Mouse (Mus musculus): ENCODE measurements at regions not wholly inside any gene's neighbourhood (a gene's known extent, or its start where the extent isn't known, plus 50 kb on each side); places are given as distances from the start of the nearest gene placed in this dataset.

DNA sequence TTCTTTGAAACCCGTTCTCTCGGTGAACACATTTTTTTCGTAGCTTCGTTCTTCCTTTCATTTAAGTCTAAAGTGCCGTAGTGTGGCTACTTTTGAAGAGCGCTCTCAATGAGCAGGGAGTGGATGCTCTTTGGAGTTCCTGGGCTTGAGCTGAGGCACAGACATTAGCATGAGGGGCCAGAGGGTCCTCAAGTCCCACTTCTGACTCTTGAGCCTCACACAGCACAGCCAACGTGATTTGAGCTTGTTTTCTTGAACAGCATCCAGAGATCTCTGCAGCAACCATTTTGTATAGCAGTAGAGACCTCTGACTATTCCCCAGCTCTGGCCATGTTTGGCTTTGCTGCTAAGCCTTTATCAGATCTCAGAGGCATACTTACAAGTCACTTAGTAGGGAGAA lies 269.2 kb upstream of the Myt1l start:
- Histone ChIP-seq H3K4me1 (ENCODE audit: insufficient read depth, low read length) (peaks cover 19% of the 10 kb centered on the region), H3K9ac (replicated peaks; ENCODE audit: low read length, poor library complexity, severe bottlenecking) (no peak overlapping the region), H3K36me3 (ENCODE audit: insufficient read depth, low read length) (no peaks in the 10 kb centered on the region), H3K4me3 (ENCODE audit: low read depth, low read length) (no peak overlapping the region), H3K4me2 (ENCODE audit: low read depth, low read length, poor library complexity, severe bottlenecking) (no peak overlapping the region), H3K9me3 (ENCODE audit: low read length) (no peaks in the 10 kb centered on the region), H3K27ac (ENCODE audit: low read depth, low read length) (no peak overlapping the region), H3K27me3 (ENCODE audit: insufficient read depth, low read length) (no peaks in the 10 kb centered on the region)
- no peak for ATAC-seq (ENCODE audit: low FRiP score)
- DNase-seq (ENCODE audit: low spot score), result no peak
- WGBS, result 75% methylated on average over 7 of the region's 7 CpGs
- no peak for TF ChIP-seq CTCF (IDR thresholded peaks at IDR 0.05)

DNA sequence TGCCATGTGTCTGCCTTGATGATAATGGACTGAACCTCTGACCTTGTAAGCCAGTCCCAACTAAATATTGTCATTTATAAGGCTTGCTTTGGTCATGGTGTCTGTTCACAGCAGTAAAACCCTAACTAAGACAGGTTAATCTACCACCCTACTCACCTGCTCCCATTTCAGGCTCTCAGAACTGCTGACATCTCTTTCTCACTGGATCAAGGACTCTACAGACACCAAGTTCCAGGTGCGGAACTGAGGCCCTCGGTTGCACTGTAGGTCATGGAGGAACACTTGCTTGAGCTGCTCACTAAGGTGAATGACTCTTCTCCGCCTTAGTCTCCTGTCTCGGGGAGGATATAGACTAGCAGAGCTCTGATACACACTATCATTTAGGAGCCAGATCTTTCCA lies 254.0 kb upstream of the Myt1l start:
- Histone ChIP-seq H3K4me2 (ENCODE audit: low read depth, low read length, poor library complexity, severe bottlenecking) (no peak overlapping the region), H3K4me3 (ENCODE audit: low read depth, low read length) (no peak overlapping the region), H3K4me1 (ENCODE audit: insufficient read depth, low read length) (no peaks in the 10 kb centered on the region), H3K9me3 (ENCODE audit: low read length) (no peaks in the 10 kb centered on the region), H3K9ac (replicated peaks; ENCODE audit: low read length, poor library complexity, severe bottlenecking) (no peak overlapping the region), H3K27ac (ENCODE audit: low read depth, low read length) (no peak overlapping the region), H3K36me3 (ENCODE audit: insufficient read depth, low read length) (no peaks in the 10 kb centered on the region), H3K27me3 (ENCODE audit: insufficient read depth, low read length) (no peaks in the 10 kb centered on the region)
- no peak for ATAC-seq (ENCODE audit: low FRiP score)
- WGBS, result 95% methylated on average over 4 of the region's 4 CpGs
- no peak for TF ChIP-seq CTCF (IDR thresholded peaks at IDR 0.05)
- DNase-seq (ENCODE audit: low spot score), result no peak

DNA sequence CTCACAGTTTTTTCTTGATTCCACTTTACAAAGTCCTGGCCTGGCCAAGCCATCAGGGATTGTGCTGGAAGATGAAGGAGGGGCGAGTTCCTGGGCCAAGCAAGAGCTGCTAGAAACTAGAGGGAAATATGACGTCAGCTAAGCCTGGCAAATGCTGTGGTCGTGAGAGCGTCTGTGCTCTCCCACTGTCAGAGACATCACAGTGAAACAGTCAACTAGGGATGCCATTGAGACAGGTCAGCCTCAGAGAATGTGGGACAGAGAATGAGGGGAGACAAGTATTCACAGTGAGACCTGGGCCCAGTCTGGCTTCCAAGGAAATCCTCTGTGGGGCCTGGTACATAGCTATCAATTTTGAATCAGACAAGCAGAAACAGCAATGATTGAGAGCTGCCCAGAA lies 252.5 kb upstream of the Myt1l start:
- ATAC-seq (ENCODE audit: low FRiP score) (no peak), DNase-seq (ENCODE audit: low spot score) (no peak)
- Histone ChIP-seq H3K4me1 (ENCODE audit: insufficient read depth, low read length) (peaks cover 7% of the 10 kb centered on the region), H3K4me2 (ENCODE audit: low read depth, low read length, poor library complexity, severe bottlenecking) (no peak overlapping the region), H3K9ac (replicated peaks; ENCODE audit: low read length, poor library complexity, severe bottlenecking) (no peak overlapping the region), H3K27me3 (ENCODE audit: insufficient read depth, low read length) (no peaks in the 10 kb centered on the region), H3K9me3 (ENCODE audit: low read length) (no peaks in the 10 kb centered on the region), H3K36me3 (ENCODE audit: insufficient read depth, low read length) (no peaks in the 10 kb centered on the region), H3K27ac (ENCODE audit: low read depth, low read length) (no peak overlapping the region), H3K4me3 (ENCODE audit: low read depth, low read length) (no peak overlapping the region)
- 49% methylated on average over 4 of the region's 4 CpGs for WGBS
- TF ChIP-seq CTCF (IDR thresholded peaks at IDR 0.05), result no peak

DNA sequence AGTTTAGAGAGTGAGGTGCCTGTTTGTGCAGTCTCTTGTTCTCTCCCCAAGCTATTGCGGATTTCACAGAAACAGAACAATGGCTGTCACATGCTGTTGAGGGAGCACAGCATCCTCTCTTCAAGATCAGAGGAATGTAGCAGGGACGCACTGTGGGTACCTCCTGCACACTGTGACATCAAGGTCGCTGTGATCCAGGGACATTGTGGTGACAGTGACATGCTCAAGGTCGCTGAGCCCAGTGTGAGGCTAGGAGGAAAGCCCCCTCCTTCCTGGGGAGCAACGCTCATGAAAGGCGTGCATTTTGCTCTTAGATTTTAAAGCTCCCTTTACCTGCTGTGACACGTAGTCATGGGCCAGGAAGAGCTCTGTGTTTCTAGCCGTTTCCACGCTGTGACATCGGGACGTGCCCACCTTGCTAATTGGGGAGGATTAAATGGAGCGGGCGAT lies 248.5 kb upstream of the Myt1l start:
- Histone ChIP-seq H3K9ac (replicated peaks; ENCODE audit: low read length, poor library complexity, severe bottlenecking) (peak overlapping the region; percentile 14; the same call in 1 of the 2 replicates), H3K4me1 (ENCODE audit: insufficient read depth, low read length) (peaks cover 14% of the 10 kb centered on the region), H3K36me3 (ENCODE audit: insufficient read depth, low read length) (no peaks in the 10 kb centered on the region), H3K27me3 (ENCODE audit: insufficient read depth, low read length) (no peaks in the 10 kb centered on the region), H3K27ac (ENCODE audit: low read depth, low read length) (peak overlapping the region; percentile 80), H3K4me2 (ENCODE audit: low read depth, low read length, poor library complexity, severe bottlenecking) (peak overlapping the region; percentile 28), H3K4me3 (ENCODE audit: low read depth, low read length) (no peak overlapping the region), H3K9me3 (ENCODE audit: low read length) (no peaks in the 10 kb centered on the region)
- DNase-seq (ENCODE audit: low spot score) (peak; percentile 55), ATAC-seq (ENCODE audit: low FRiP score) (peak; percentile 65; the same call in 1 of the 2 replicates)
- no peak for TF ChIP-seq CTCF (IDR thresholded peaks at IDR 0.05)
- WGBS, result 5% methylated on average over 13 of the region's 13 CpGs

DNA sequence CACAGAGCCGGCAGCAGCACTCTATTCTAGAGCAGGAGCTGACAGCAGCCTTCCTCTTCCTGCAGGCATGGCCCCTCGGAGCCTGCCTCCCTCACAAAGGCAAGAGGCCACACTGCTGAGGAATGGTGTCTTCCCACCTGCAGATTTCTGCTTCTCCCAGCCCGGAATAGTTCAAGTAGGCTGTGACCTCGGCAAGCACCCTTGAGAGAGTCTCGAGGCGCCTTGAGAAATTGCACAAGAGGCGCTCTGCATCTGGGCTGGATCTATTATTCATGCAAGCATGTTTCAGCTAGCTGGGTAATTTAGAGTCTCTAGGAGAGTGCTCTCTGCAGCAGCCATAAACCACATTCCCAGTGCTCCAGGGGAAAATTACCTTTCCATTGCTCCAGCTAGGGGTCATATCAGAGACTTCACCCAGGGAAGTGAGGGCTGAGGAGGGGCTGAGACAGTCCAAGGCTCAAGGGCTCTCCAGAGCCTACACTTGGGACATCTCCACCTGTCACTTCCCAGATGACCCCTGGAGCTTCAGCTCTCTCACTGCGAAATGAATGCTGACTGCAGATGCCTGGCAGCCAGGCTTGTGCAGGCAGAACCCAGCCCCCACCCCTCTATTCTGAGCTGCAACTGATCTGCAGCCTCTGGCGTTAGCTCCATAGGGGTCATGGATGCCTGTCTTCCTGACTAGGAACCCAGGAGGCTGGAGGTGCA lies 247.9 kb upstream of the Myt1l start:
- no peak overlapping the region for H3K4me3 ChIP-seq (ENCODE audit: low read depth, low read length)
- WGBS, result 6% methylated on average over 9 of the region's 9 CpGs

DNA sequence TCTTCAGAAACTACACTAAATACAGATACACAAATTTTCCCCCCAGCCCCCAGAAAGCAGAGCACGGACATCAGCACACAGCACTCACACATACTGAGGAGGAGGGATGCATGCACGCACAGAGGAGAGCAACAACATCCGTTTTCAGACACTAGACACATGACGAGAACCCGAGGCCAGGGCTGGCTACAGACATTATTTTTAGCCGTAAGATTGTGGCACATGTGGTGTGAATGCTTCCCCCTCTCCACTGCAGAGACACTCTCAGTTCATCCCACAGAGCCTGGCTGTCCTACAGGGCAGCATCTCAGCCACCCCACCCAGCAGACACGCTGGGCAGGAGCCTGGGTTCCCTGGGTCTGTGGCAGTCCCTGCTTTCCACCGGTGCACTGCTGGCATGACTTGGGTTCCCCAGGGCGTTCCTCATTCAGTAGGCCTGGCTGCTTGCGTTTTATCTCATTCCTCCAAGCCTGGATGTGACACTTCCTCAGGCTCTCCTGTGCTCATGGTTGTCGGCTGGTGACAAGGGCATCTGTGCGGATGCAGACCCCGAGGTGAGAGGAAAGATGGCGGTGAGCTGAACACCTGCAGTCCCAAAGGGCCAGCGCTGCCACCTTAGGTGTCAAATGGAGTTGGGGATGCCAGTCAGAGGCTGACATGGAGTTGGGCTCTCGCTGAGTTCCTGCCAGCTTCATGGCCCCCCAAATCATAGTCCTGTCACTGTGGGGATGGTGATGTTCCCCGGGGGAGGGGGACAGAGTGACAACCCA lies 247.1 kb upstream of the Myt1l start:
- Histone ChIP-seq H3K4me3 (ENCODE audit: low read depth, low read length) (no peak overlapping the region), H3K9ac (replicated peaks; ENCODE audit: low read length, poor library complexity, severe bottlenecking) (peak overlapping the region; percentile 14; the same call in 1 of the 2 replicates), H3K27ac (ENCODE audit: low read depth, low read length) (peak overlapping the region; percentile 80), H3K9me3 (ENCODE audit: low read length) (no peaks in the 10 kb centered on the region), H3K27me3 (ENCODE audit: insufficient read depth, low read length) (no peaks in the 10 kb centered on the region), H3K36me3 (ENCODE audit: insufficient read depth, low read length) (no peaks in the 10 kb centered on the region), H3K4me1 (ENCODE audit: insufficient read depth, low read length) (peaks cover 14% of the 10 kb centered on the region), H3K4me2 (ENCODE audit: low read depth, low read length, poor library complexity, severe bottlenecking) (no peak overlapping the region)
- DNase-seq (ENCODE audit: low spot score), result no peak
- TF ChIP-seq CTCF (IDR thresholded peaks at IDR 0.05), result no peak
- 42% methylated on average over 17 of the region's 17 CpGs for WGBS
- peak; percentile 38; the same call in 1 of the 2 replicates for ATAC-seq (ENCODE audit: low FRiP score)

More for the DNA sequence above, 247.9 kb upstream of the Myt1l start:
- DNase-seq (ENCODE audit: low spot score) (peak; percentile 64), ATAC-seq (ENCODE audit: low FRiP score) (peak; percentile 59)
- no peaks in the 10 kb centered on the region for H3K36me3 ChIP-seq (ENCODE audit: insufficient read depth, low read length)
- TF ChIP-seq CTCF (IDR thresholded peaks at IDR 0.05), result peak; percentile 39
- H3K9ac ChIP-seq (replicated peaks; ENCODE audit: low read length, poor library complexity, severe bottlenecking), result peak overlapping the region; percentile 14
- H3K27ac ChIP-seq (ENCODE audit: low read depth, low read length), result peak overlapping the region; percentile 80
- H3K4me1 ChIP-seq (ENCODE audit: insufficient read depth, low read length), result peaks cover 14% of the 10 kb centered on the region
- peak overlapping the region; percentile 28 for H3K4me2 ChIP-seq (ENCODE audit: low read depth, low read length, poor library complexity, severe bottlenecking)
- H3K9me3 ChIP-seq (ENCODE audit: low read length), result no peaks in the 10 kb centered on the region
- no peaks in the 10 kb centered on the region for H3K27me3 ChIP-seq (ENCODE audit: insufficient read depth, low read length)

Measured in midbrain, postnatal 0 days (tissue).